Mouse (Mus musculus) intestine, embryonic 14.5 days (tissue): ENCODE data around the gene Gm45785. TPM values are rescaled to one million over a fixed set of nuclear protein-coding genes. Genes with fewer than 3 reads are reported as not detected.
A peak's percentile ranks its signal among the peaks of the same experiment; 100 is the strongest.

Experiments used
- ATAC-seq: fragments of 200-750 bp; cut with Nextera tagmentation; replicated peaks from 2 replicates; pipeline ENCODE4 v1.8.0; 2017; ENCODE audit warnings: low read depth, moderate number of reproducible peaks, moderate TSS enrichment, moderate library complexity; ENCODE audit not compliant: low FRiP score, low TSS enrichment
- DNase-seq: peaks from one replicate; pipeline ENCODE4 v3.0.0-alpha.2; 2018; ENCODE audit warnings: low spot score
- H3K27ac ChIP-seq: fragments of 300-500 bp; sonication (generic); 2 replicates; pipeline ENCODE4 v1.5.1; 2014; ENCODE audit warnings: low read depth, mild to moderate bottlenecking, control low read depth
- H3K27me3 ChIP-seq: fragments of 300-500 bp; sonication (generic); replicated peaks from 2 replicates; pipeline ENCODE4 v1.6.1; 2014; ENCODE audit warnings: low read length, control low read depth; ENCODE audit not compliant: control insufficient read depth, insufficient read depth
- H3K36me3 ChIP-seq: fragments of 300-500 bp; sonication (generic); 2 replicates; pipeline ENCODE4 v1.6.1; 2014; ENCODE audit warnings: low read length, control low read depth; ENCODE audit not compliant: control insufficient read depth, insufficient read depth
- H3K4me1 ChIP-seq: fragments of 300-500 bp; sonication (generic); replicated peaks from 2 replicates; pipeline ENCODE4 v1.6.1; 2014; ENCODE audit warnings: low read length, control low read depth, mixed read lengths; ENCODE audit not compliant: control insufficient read depth, insufficient read depth
- H3K4me2 ChIP-seq: fragments of 300-500 bp; sonication (generic); 2 replicates; pipeline ENCODE4 v1.6.1; 2014; ENCODE audit warnings: low read length
- H3K4me3 ChIP-seq: fragments of 300-500 bp; sonication (generic); 2 replicates; pipeline ENCODE4 v1.5.1; 2014; ENCODE audit warnings: low read depth, low read length, control low read depth, mixed read lengths
- H3K9ac ChIP-seq: fragments of 300-500 bp; sonication (generic); 2 replicates; pipeline ENCODE4 v1.6.1; 2014; ENCODE audit warnings: mild to moderate bottlenecking, low read length
- H3K9me3 ChIP-seq: fragments of 300-500 bp; sonication (generic); 2 replicates; pipeline ENCODE4 v1.6.1; 2016; ENCODE audit warnings: low read length, control low read depth; ENCODE audit not compliant: control insufficient read depth
- WGBS: fragments of 180-500 bp; shearing (Covaris S2); extraction: QIAGEN DNeasy Blood & Tissue Kit; methylation state at CpG from one replicate; pipeline ENCODE4 v1.1.7; 2014; 5-methylcytosine and 5-hydroxymethylcytosine counted together
- polyA plus RNA-seq: library from polyadenylated mRNA; unstranded; fragments of >200 nt; fragmentation: Nextera tagmentation; extraction: Ambion mirVana; gene quantifications from 2 replicates; pipeline ENCODE4 v1.2.1, GENCODE M21; 2014

Gene Gm45785
- polyA plus RNA-seq, 1 experiment from 2014 or later = not detected

GRCm38 (mm10) chr7:140874224-140874623 is 18.1 kb upstream of the Gm45785 start:
- Histone ChIP-seq H3K27me3 (no peaks in the 10 kb centered on the region), H3K9me3 (no peaks in the 10 kb centered on the region), H3K27ac (no peak overlapping the region), H3K4me2 (no peak overlapping the region), H3K9ac (no peak overlapping the region), H3K36me3 (peaks cover 31% of the 10 kb centered on the region), H3K4me1 (no peaks in the 10 kb centered on the region), H3K4me3 (no peak overlapping the region)
- no peak for DNase-seq
- WGBS = 89% methylated on average over 4 of the region's 4 CpGs
- no peak for ATAC-seq

- Histone ChIP-seq H3K4me1 (no peaks in the 10 kb centered on the region), H3K36me3 (peaks cover 68% of the 10 kb centered on the region), H3K4me3 (no peak overlapping the region), H3K9me3 (no peaks in the 10 kb centered on the region), H3K27ac (no peak overlapping the region), H3K4me2 (no peak overlapping the region), H3K9ac (no peak overlapping the region), H3K27me3 (no peaks in the 10 kb centered on the region)
- DNase-seq (no peak), ATAC-seq (no peak)
- 90% methylated on average over 12 of the region's 12 CpGs for WGBS
These were observed 8.6 kb upstream of the Gm45785 start for GRCm38 (mm10) chr7:140864761-140865160.

- Histone ChIP-seq H3K9me3 (no peaks in the 10 kb centered on the region), H3K4me3 (no peak overlapping the region), H3K27ac (no peak overlapping the region), H3K4me2 (no peak overlapping the region), H3K9ac (no peak overlapping the region), H3K36me3 (peaks cover 68% of the 10 kb centered on the region), H3K27me3 (no peaks in the 10 kb centered on the region), H3K4me1 (peaks cover 10% of the 10 kb centered on the region)
- 90% methylated on average over 5 of the region's 5 CpGs for WGBS
- ATAC-seq = no peak
- no peak for DNase-seq
These were observed 4.6 kb upstream of the Gm45785 start for GRCm38 (mm10) chr7:140860728-140861127.

- DNase-seq = no peak
- H3K9me3 ChIP-seq = no peaks in the 10 kb centered on the region
These were observed 3.9 kb upstream of the Gm45785 start for GRCm38 (mm10) chr7:140859997-140860396.

GRCm38 (mm10) chr7:140858746-140859145 is 2.6 kb upstream of the Gm45785 start:
- WGBS = 93% methylated on average over 8 of the region's 8 CpGs
- ATAC-seq = no peak
- H3K4me2 ChIP-seq = no peak overlapping the region; the same call in 1 of the 2 replicates

More at GRCm38 (mm10) chr7:140859997-140860396, 3.9 kb upstream of the Gm45785 start:
- WGBS = 78% methylated on average over 6 of the region's 6 CpGs
- ATAC-seq = no peak
- Histone ChIP-seq H3K36me3 (peaks cover 62% of the 10 kb centered on the region), H3K27me3 (no peaks in the 10 kb centered on the region), H3K27ac (no peak overlapping the region), H3K4me1 (peaks cover 16% of the 10 kb centered on the region), H3K4me2 (no peak overlapping the region), H3K4me3 (no peak overlapping the region), H3K9ac (no peak overlapping the region)

GRCm38 (mm10) chr7:140857550-140858505 is 1.7 kb upstream of the Gm45785 start, which contains the start of gene Bet1l:
Bet1l (minus strand) TSS chr7:140857577.
- Histone ChIP-seq H3K27ac (peak within 1 kb of the TSS; percentile 90), H3K27me3 (no peaks in the 10 kb centered on the region), H3K4me3 (peak within 1 kb of the TSS; percentile 75), H3K4me2 (peak within 1 kb of the TSS; percentile 99), H3K9me3 (no peaks in the 10 kb centered on the region), H3K9ac (peak within 1 kb of the TSS; percentile 89), H3K36me3 (peaks cover 60% of the 10 kb centered on the region), H3K4me1 (peaks cover 20% of the 10 kb centered on the region)
- ATAC-seq (peak; percentile 41), DNase-seq (peak; percentile 63)
- 34% methylated on average over 40 of the region's 40 CpGs for WGBS

More at GRCm38 (mm10) chr7:140858746-140859145, 2.6 kb upstream of the Gm45785 start:
- Histone ChIP-seq H3K4me3 (no peak overlapping the region), H3K27ac (no peak overlapping the region), H3K9ac (no peak overlapping the region), H3K27me3 (no peaks in the 10 kb centered on the region), H3K9me3 (no peaks in the 10 kb centered on the region), H3K36me3 (peaks cover 60% of the 10 kb centered on the region), H3K4me1 (peaks cover 20% of the 10 kb centered on the region)
- DNase-seq = no peak

- Histone ChIP-seq H3K9ac (peak within 1 kb of the TSS; percentile 89), H3K4me3 (peak within 1 kb of the TSS; percentile 75), H3K27me3 (no peaks in the 10 kb centered on the region), H3K27ac (peak within 1 kb of the TSS; percentile 90), H3K36me3 (peaks cover 60% of the 10 kb centered on the region), H3K9me3 (no peaks in the 10 kb centered on the region), H3K4me1 (peaks cover 20% of the 10 kb centered on the region), H3K4me2 (peak within 1 kb of the TSS; percentile 99)
- ATAC-seq (peak; percentile 87), DNase-seq (peak; percentile 91)
- WGBS = under 1% methylated on average over 50 of the region's 50 CpGs
These were observed 836 bp upstream of the Gm45785 start, which contains the start of gene Ric8a for GRCm38 (mm10) chr7:140856785-140857549. Ric8a (plus strand) TSS chr7:140856957.

GRCm38 (mm10) chr7:140855181-140855580 is 950 bp downstream of the Gm45785 start:
- H3K36me3 ChIP-seq = peaks cover 48% of the 10 kb centered on the region
- H3K27ac ChIP-seq = no peak overlapping the region
- 73% methylated on average over 9 of the region's 9 CpGs for WGBS

More at GRCm38 (mm10) chr7:140855181-140855580, 950 bp downstream of the Gm45785 start:
- Histone ChIP-seq H3K4me1 (peaks cover 20% of the 10 kb centered on the region), H3K9me3 (no peaks in the 10 kb centered on the region), H3K27me3 (no peaks in the 10 kb centered on the region), H3K4me3 (peak overlapping the region; percentile 75), H3K4me2 (peak overlapping the region; percentile 99), H3K9ac (peak overlapping the region; percentile 89)
- DNase-seq = no peak
- no peak for ATAC-seq
